Mouse (Mus musculus): ENCODE data around the gene Cbr4.

- no peak for TF ChIP-seq CTCF (IDR thresholded peaks at IDR 0.05; ENCODE audit: borderline replicate concordance, extremely low read depth, insufficient read depth, insufficient read length)
- TF ChIP-seq POLR2A (IDR thresholded peaks at IDR 0.05; ENCODE audit: borderline replicate concordance, extremely low read depth, insufficient read depth, insufficient read length, poor library complexity, severe bottlenecking) = no peak
Measured at GRCm38 (mm10) chr8:61537471-61537870, 49.9 kb downstream of the Cbr4 start.
